Mouse (Mus musculus) leukemia stem cell, adult 10-12 weeks (primary cell): ENCODE results near the gene Plin1. TPM values are rescaled to one million over a fixed set of nuclear protein-coding genes. Genes with fewer than 3 reads are reported as not detected.

ENCODE experiments used
- polyA plus RNA-seq: library from polyadenylated mRNA; stranded (reverse); fragments of >175 nt; gene quantifications from 2 replicates; pipeline ENCODE4 v1.2.3, GENCODE M21; 2012; ENCODE audit warnings: low replicate concordance

Gene Plin1
- polyA plus RNA-seq: not detected in 2 replicates

DNA sequence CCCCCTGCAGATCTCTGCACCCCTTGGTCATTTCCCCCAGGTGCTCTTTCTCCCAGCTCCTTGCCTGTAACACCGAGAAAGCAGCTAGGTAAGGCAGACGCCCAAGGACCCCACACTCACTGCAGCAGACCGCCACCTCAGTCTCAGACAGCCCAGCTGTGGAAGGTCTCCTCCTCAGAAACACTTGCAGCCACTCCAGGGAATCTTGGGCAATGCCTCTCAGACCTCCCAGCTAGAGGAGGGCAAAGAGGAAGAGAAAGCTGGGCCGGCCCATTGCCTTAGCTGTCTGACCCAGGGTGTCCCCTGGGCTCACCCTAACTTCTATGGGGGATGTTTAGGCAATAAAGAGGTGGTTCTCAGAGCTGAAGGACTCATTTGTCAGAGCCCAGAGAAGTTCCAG, at the start of gene Plin1:
TSS of gene Plin1 (minus strand) at position 282 of the 400 bp plus-strand sequence.

DNA sequence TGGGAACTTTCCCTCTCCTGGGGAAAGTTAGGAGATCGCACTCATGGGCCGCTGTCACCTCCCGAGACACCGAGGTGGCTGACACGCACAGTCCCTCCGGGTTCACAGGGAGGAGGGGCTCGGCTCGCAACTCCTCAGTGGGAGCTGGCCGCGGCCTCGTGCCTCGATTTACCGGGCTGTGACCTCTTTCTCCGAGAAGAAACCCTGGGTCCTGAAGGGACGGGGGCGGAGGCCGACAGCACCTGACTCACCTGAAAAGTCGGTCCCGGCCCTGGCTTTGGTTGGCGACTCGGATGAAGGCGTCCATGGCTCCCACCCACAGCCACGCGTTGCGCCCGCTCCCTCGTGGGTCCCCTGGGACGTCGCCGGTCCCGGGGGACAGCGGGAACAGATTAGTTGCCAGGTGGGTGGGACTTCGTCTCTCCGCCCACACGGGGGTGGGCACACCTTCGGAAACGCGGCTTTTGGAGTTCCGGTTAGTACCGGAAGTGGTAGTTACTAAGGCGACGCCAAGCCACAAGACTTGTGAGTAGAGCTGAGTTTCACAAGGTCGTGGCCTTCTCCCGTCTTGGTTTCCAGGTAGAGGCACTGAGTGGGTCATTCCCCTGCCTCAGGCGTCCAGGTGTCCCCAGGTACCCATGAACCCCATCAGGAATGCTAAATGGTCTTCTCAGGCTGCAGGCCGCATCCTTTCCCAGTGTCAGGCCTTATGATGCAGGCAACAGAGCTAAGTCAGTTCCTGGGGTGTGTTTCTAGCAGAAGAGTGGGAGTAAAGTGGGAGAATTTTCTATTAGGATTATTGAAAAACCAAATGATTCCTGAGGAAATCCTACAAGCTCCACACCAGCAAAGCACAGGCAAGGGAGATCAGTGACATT, 10.2 kb upstream of the Plin1 start, which contains the start of the genes Pex11a and Wdr93:
TSS of gene Pex11a (minus strand) at position 473 of the 878 bp plus-strand sequence.
TSS of gene Wdr93 (plus strand) at position 505 of the 878 bp plus-strand sequence.

DNA sequence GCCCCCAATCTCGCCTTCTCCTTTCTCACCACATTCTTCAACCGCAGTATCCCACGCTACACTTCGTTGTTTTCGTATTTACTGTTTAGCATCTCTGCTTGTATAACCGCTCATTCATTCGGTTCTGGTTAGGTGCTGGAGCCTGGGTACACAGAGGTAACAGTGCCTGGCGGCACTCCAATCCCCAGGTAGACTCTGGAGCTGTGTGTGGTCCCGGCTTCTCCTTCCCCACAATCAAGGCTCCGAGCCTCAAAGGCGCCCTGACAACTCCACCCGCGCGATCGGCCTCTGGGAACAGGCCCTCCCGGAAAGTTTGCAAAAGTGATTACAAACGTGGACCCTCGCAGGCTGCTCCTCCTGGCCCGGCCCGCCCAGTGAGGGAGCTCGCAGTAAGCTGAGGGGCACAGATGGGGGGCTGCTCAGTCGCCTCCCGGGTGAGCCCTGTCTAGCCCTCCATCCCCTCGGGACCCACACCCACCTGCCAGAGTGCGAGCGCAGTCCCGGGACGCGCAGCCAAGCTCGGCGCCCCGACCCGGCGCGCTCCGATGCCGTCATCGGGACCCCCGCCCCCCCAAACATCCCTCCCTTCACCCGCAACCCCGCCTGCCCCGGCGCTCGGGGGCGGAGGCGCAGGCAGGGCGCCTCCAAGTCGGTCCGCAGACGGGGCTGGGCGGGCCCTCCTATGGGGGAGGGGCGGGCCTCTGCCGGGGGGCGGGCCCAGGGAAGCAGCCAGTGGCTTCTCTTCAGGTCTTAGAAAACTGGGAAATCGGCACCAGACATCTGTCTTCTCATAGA, 17.3 kb downstream of the Plin1 start, which contains the start of gene Kif7:
TSS of gene Kif7 (minus strand) at position 534 of the 795 bp plus-strand sequence.

Other genes starting within 250 kb of the Plin1 start
- gene Rhcg, start 115.2 kb downstream of the Plin1 start, polyA plus RNA-seq: 0.51 TPM in 1 of 2 replicates, not detected in the other
- gene Ticrr, start 72.7 kb downstream of the Plin1 start, polyA plus RNA-seq: 10.0 and 12.0 TPM in 2 replicates
- 0.61 and 0.99 TPM in 2 replicates for gene Kif7, start 17.2 kb downstream of the Plin1 start, polyA plus RNA-seq
- 1.1 and 1.2 TPM in 2 replicates for gene Pex11a, start 10.2 kb upstream of the Plin1 start, polyA plus RNA-seq
- not detected in 2 replicates for gene Wdr93, start 10.3 kb upstream of the Plin1 start, polyA plus RNA-seq
- not detected in 2 replicates for gene Mesp1, start 60.9 kb upstream of the Plin1 start, polyA plus RNA-seq
- 0.26 and 0.38 TPM in 2 replicates for gene Mesp2, start 77.8 kb upstream of the Plin1 start, polyA plus RNA-seq
- 6.6 and 6.8 TPM in 2 replicates for gene Anpep, start 128.2 kb upstream of the Plin1 start, polyA plus RNA-seq
- 3.1 and 7.1 TPM in 2 replicates for gene Ap3s2, start 187.7 kb upstream of the Plin1 start, polyA plus RNA-seq
- 0.47 TPM in 1 of 2 replicates, not detected in the other for gene Arpin, start 202.5 kb upstream of the Plin1 start, polyA plus RNA-seq